ENCODE assay signal across 13 mouse cellular contexts in genomic region chr1:75680366-75680765, GRCm38 (mm10).
A peak's percentile ranks its signal among the peaks of the same experiment; 100 is the strongest.
DNase-seq lines count a peak whose midpoint lies in the region; ATAC-seq and TF ChIP-seq lines count a peak whose summit lies in the region.
"Had no signal": no experiment of that assay in that cellular context is flagged by ENCODE, and none has a peak within 500 bp of the region (broad histone marks: within the 10 kb centered on the region; RNA-seq: fewer than 3 reads in every experiment).

No protein-coding gene starts in this region.

- DNase-seq in hindbrain, embryonic 11.5 days (ENCODE audit: low spot score) = peak; percentile 33
- no peak for DNase-seq in hindbrain, postnatal 0 days (ENCODE audit: low spot score)
- no peak for DNase-seq in forebrain, embryonic 11.5 days (ENCODE audit: low spot score)
- peak; percentile 87 for DNase-seq in midbrain, embryonic 11.5 days (ENCODE audit: low spot score, missing footprints)
- no peak for DNase-seq in layer of hippocampus, adult 2 months (ENCODE audit: low spot score in 2 of 2)
- no peak for DNase-seq in thymus, postnatal 4 days
- DNase-seq: cerebellum, adult 18-20 months; right cerebral cortex, postnatal 4 days had no signal

- no peaks in the 10 kb centered on the region for H3K36me3 ChIP-seq in hindbrain, embryonic 11.5 days (ENCODE audit: control insufficient read depth, insufficient read depth, low read length)
- no peaks in the 10 kb centered on the region for H3K36me3 ChIP-seq in hindbrain, postnatal 0 days (ENCODE audit: insufficient read depth, low read length)
- no peaks in the 10 kb centered on the region for H3K36me3 ChIP-seq in forebrain, embryonic 11.5 days (ENCODE audit: control insufficient read depth, insufficient read depth, low read length)
- no peaks in the 10 kb centered on the region for H3K36me3 ChIP-seq in forebrain, embryonic 15.5 days
- H3K36me3 ChIP-seq in midbrain, embryonic 11.5 days (ENCODE audit: control insufficient read depth, insufficient read depth, low read length) = no peaks in the 10 kb centered on the region

- TF ChIP-seq CTCF in hindbrain, postnatal 0 days (IDR thresholded peaks at IDR 0.05; ENCODE audit: low read depth) = no peak
- no peak for TF ChIP-seq CTCF in layer of hippocampus, adult 2 months (conservative IDR thresholded peaks at IDR 0.05)

- H3K27me3 ChIP-seq in hindbrain, embryonic 11.5 days (ENCODE audit: control insufficient read depth, insufficient read depth, low read length) = no peaks in the 10 kb centered on the region
- H3K27me3 ChIP-seq in hindbrain, postnatal 0 days (ENCODE audit: insufficient read depth, low read length) = no peaks in the 10 kb centered on the region
- H3K27me3 ChIP-seq in forebrain, embryonic 11.5 days (ENCODE audit: control insufficient read depth, insufficient read depth, low read length) = no peaks in the 10 kb centered on the region
- H3K27me3 ChIP-seq in forebrain, embryonic 15.5 days = no peaks in the 10 kb centered on the region
- no peaks in the 10 kb centered on the region for H3K27me3 ChIP-seq in midbrain, embryonic 11.5 days (ENCODE audit: control insufficient read depth, insufficient read depth, low read length)
- H3K27me3 ChIP-seq: embryonic facial prominence, embryonic 13.5 days had no signal

- H3K27ac ChIP-seq in hindbrain, embryonic 11.5 days (ENCODE audit: low read depth, low read length) = no peak overlapping the region
- H3K27ac ChIP-seq in hindbrain, postnatal 0 days = no peak overlapping the region
- H3K27ac ChIP-seq in forebrain, embryonic 11.5 days (ENCODE audit: low read depth, low read length) = no peak overlapping the region
- peak overlapping the region; percentile 48; the same call in 1 of the 2 replicates for H3K27ac ChIP-seq in forebrain, embryonic 15.5 days (replicated peaks)
- H3K27ac ChIP-seq in midbrain, embryonic 11.5 days (ENCODE audit: low read depth, low read length) = no peak overlapping the region
- H3K27ac ChIP-seq in layer of hippocampus, adult 2 months = no peak overlapping the region
- H3K27ac ChIP-seq: embryonic facial prominence, embryonic 13.5 days; liver, embryonic 14.5 days; macrophage had no signal

- no peak overlapping the region for H3K9ac ChIP-seq in hindbrain, embryonic 11.5 days (ENCODE audit: low read depth, low read length)
- H3K9ac ChIP-seq in hindbrain, postnatal 0 days (replicated peaks; ENCODE audit: low read length) = no peak overlapping the region
- H3K9ac ChIP-seq in forebrain, embryonic 11.5 days (ENCODE audit: low read length) = no peak overlapping the region
- no peak overlapping the region for H3K9ac ChIP-seq in forebrain, embryonic 15.5 days (replicated peaks)
- H3K9ac ChIP-seq in midbrain, embryonic 11.5 days (ENCODE audit: low read length) = no peak overlapping the region
- H3K9ac ChIP-seq: embryonic facial prominence, embryonic 13.5 days; liver, embryonic 14.5 days had no signal

- H3K4me1 ChIP-seq in hindbrain, embryonic 11.5 days (replicated peaks; ENCODE audit: control insufficient read depth, insufficient read depth, low read length) = no peaks in the 10 kb centered on the region
- no peaks in the 10 kb centered on the region for H3K4me1 ChIP-seq in hindbrain, postnatal 0 days (ENCODE audit: insufficient read depth, low read length)
- peaks cover 3% of the 10 kb centered on the region; the same call in 1 of the 2 replicates for H3K4me1 ChIP-seq in forebrain, embryonic 11.5 days (replicated peaks; ENCODE audit: control insufficient read depth, insufficient read depth, low read length)
- H3K4me1 ChIP-seq in forebrain, embryonic 15.5 days = peaks cover 15% of the 10 kb centered on the region
- peaks cover 12% of the 10 kb centered on the region for H3K4me1 ChIP-seq in midbrain, embryonic 11.5 days (ENCODE audit: control insufficient read depth, insufficient read depth, low read length)

- no peak for ATAC-seq in hindbrain, embryonic 11.5 days (ENCODE audit: low FRiP score)
- no peak for ATAC-seq in hindbrain, postnatal 0 days
- ATAC-seq in forebrain, embryonic 11.5 days (replicated peaks; ENCODE audit: low FRiP score) = 0 out of 2 replicates have a peak, but pooled peaks have one; percentile 24
- ATAC-seq in forebrain, embryonic 15.5 days (replicated peaks) = peak; percentile 85
- no peak; the same call in 1 of the 2 replicates for ATAC-seq in midbrain, embryonic 11.5 days (ENCODE audit: low FRiP score)
- ATAC-seq: inflammation-experienced regulatory T-cells, adult 6 months had no signal

- peaks cover 4% of the 10 kb centered on the region; the same call in 1 of the 2 replicates for H3K9me3 ChIP-seq in hindbrain, embryonic 11.5 days (ENCODE audit: control insufficient read depth, low read length)
- peaks cover 4% of the 10 kb centered on the region; the same call in 1 of the 2 replicates for H3K9me3 ChIP-seq in hindbrain, postnatal 0 days (ENCODE audit: low read length)
- peaks cover 6% of the 10 kb centered on the region for H3K9me3 ChIP-seq in forebrain, embryonic 11.5 days (ENCODE audit: control insufficient read depth, low read length)
- peaks cover 6% of the 10 kb centered on the region for H3K9me3 ChIP-seq in forebrain, embryonic 15.5 days
- H3K9me3 ChIP-seq in midbrain, embryonic 11.5 days (ENCODE audit: control insufficient read depth, low read length) = peaks cover 3% of the 10 kb centered on the region

- no peak overlapping the region for H3K4me2 ChIP-seq in hindbrain, embryonic 11.5 days (replicated peaks; ENCODE audit: low read depth, low read length)
- no peak overlapping the region for H3K4me2 ChIP-seq in hindbrain, postnatal 0 days (ENCODE audit: low read depth, low read length)
- no peak overlapping the region for H3K4me2 ChIP-seq in forebrain, embryonic 11.5 days (ENCODE audit: low read depth, low read length, severe bottlenecking)
- no peak overlapping the region for H3K4me2 ChIP-seq in forebrain, embryonic 15.5 days (replicated peaks)
- no peak overlapping the region; the same call in 1 of the 2 replicates for H3K4me2 ChIP-seq in midbrain, embryonic 11.5 days
- H3K4me2 ChIP-seq: embryonic facial prominence, embryonic 13.5 days had no signal

- 44% methylated on average over 10 of the region's 10 CpGs for WGBS in hindbrain, embryonic 11.5 days
- WGBS in hindbrain, postnatal 0 days = 26% methylated on average over 10 of the region's 10 CpGs
- 30% methylated on average over 10 of the region's 10 CpGs for WGBS in forebrain, embryonic 11.5 days
- WGBS in forebrain, embryonic 15.5 days = 9% methylated on average over 10 of the region's 10 CpGs
- WGBS in midbrain, embryonic 11.5 days = 26% methylated on average over 10 of the region's 10 CpGs

- no peak overlapping the region for H3K4me3 ChIP-seq in hindbrain, embryonic 11.5 days (ENCODE audit: low read depth, low read length)
- H3K4me3 ChIP-seq in hindbrain, postnatal 0 days (ENCODE audit: low read length) = no peak overlapping the region
- no peak overlapping the region for H3K4me3 ChIP-seq in forebrain, embryonic 11.5 days (ENCODE audit: low read depth, low read length)
- no peak overlapping the region for H3K4me3 ChIP-seq in forebrain, embryonic 15.5 days
- H3K4me3 ChIP-seq in midbrain, embryonic 11.5 days (ENCODE audit: low read depth, low read length) = no peak overlapping the region
- no peak overlapping the region for H3K4me3 ChIP-seq in layer of hippocampus, adult 2 months
- H3K4me3 ChIP-seq: embryonic facial prominence, embryonic 13.5 days had no signal

Comparison
In these comparisons a context has a peak if more than half of its experiments do, and no peak if none do; other contexts are left out.
1. DNase-seq: peak in hindbrain, embryonic 11.5 days (single experiment) and midbrain, embryonic 11.5 days (single experiment); none in hindbrain, postnatal 0 days (single experiment), forebrain, embryonic 11.5 days (single experiment), layer of hippocampus, adult 2 months (0 of 2) and thymus, postnatal 4 days (single experiment).
2. ATAC-seq: peak in forebrain, embryonic 11.5 days (single experiment) and forebrain, embryonic 15.5 days (single experiment); none in hindbrain, embryonic 11.5 days (single experiment), hindbrain, postnatal 0 days (single experiment) and midbrain, embryonic 11.5 days (single experiment).